Mouse (Mus musculus) liver, embryonic 14.5 days (tissue): ENCODE results near the gene Unc13b. TPM values are rescaled to one million over a fixed set of nuclear protein-coding genes. Genes with fewer than 3 reads are reported as not detected.
A peak's percentile ranks its signal among the peaks of the same experiment; 100 is the strongest.

Source experiments
- ATAC-seq: fragments of 200-750 bp; cut with Nextera tagmentation; 2 replicates; pipeline ENCODE4 v1.8.0; 2017; ENCODE audit warnings: moderate number of reproducible peaks, mild to moderate bottlenecking, moderate library complexity; ENCODE audit not compliant: insufficient read depth
- DNase-seq, 3 experiments: peaks; one replicate each; pipeline ENCODE4 v3.0.0-alpha.2; 2012 to 2013; ENCODE audit warnings: low read depth in 3 of 3, low spot score in 3 of 3
- H3K27ac ChIP-seq: fragments of 300-500 bp; sonication (generic); 2 replicates; pipeline ENCODE4 v1.5.1; 2014; ENCODE audit warnings: moderate library complexity, mild to moderate bottlenecking, control low read depth, inconsistent platforms
- H3K27me3 ChIP-seq: fragments of 300-500 bp; sonication (generic); 2 replicates; pipeline ENCODE4 v1.6.1; 2014; ENCODE audit warnings: mild to moderate bottlenecking, low read length, moderate library complexity; ENCODE audit not compliant: control insufficient read depth, insufficient read depth
- H3K36me3 ChIP-seq: fragments of 300-500 bp; sonication (generic); replicated peaks from 2 replicates; pipeline ENCODE4 v1.6.1; 2014; ENCODE audit warnings: low read depth; ENCODE audit not compliant: control insufficient read depth, insufficient read depth
- H3K4me1 ChIP-seq, 2 experiments: fragments of 200-500 bp in 1 of 2; fragments of 300-500 bp in 1 of 2; sonication (generic) in 1 of 2; replicated peaks; 2 replicates each; pipeline ENCODE4 v1.6.1; 2012 to 2014; ENCODE audit warnings: antibody characterized with exemption in 1 of 2, inconsistent platforms in 1 of 2, low read length in 1 of 2; ENCODE audit not compliant: control insufficient read depth in 2 of 2, insufficient read depth in 2 of 2
- H3K4me2 ChIP-seq: fragments of 300-500 bp; sonication (generic); 2 replicates; pipeline ENCODE4 v1.6.1; 2014; ENCODE audit warnings: low read depth, mild to moderate bottlenecking, control low read depth, moderate library complexity
- H3K4me3 ChIP-seq, 2 experiments: fragments of 200-500 bp in 1 of 2; fragments of 300-500 bp in 1 of 2; sonication (generic) in 1 of 2; 2 replicates each; pipeline ENCODE4 v1.5.1; 2012 to 2014; ENCODE audit warnings: low read depth in 2 of 2, low read length in 2 of 2, mild to moderate bottlenecking in 2 of 2, control low read depth in 1 of 2, inconsistent platforms in 1 of 2, moderate library complexity in 1 of 2; ENCODE audit not compliant: insufficient read depth in 1 of 2
- H3K9ac ChIP-seq: fragments of 300-500 bp; sonication (generic); replicated peaks from 2 replicates; pipeline ENCODE4 v1.6.1; 2014; ENCODE audit warnings: mild to moderate bottlenecking, control low read depth, moderate library complexity
- H3K9me3 ChIP-seq: fragments of 300-500 bp; sonication (generic); 2 replicates; pipeline ENCODE4 v1.6.1; 2016; ENCODE audit warnings: low read length, mixed read lengths; ENCODE audit not compliant: control insufficient read depth
- CTCF ChIP-seq: IDR thresholded peaks from 2 replicates; pipeline ENCODE4 v1.5.1; 2016; ENCODE audit warnings: antibody characterized with exemption, low read depth, control low read depth
- EP300 ChIP-seq: IDR thresholded peaks from 2 replicates; pipeline ENCODE4 v1.6.1; 2016; ENCODE audit warnings: antibody characterized with exemption, low read depth
- WGBS: fragments of 180-500 bp; shearing (Covaris S2); extraction: QIAGEN DNeasy Blood & Tissue Kit; methylation state at CpG from one replicate; pipeline ENCODE4 v1.1.7; 2014; ENCODE audit not compliant: insufficient replicate concordance; 5-methylcytosine and 5-hydroxymethylcytosine counted together
- polyA plus RNA-seq, 2 experiments: library from polyadenylated mRNA; depleted of rRNA in 1 of 2; stranded (reverse) in 1 of 2; unstranded in 1 of 2; fragments of >200 nt; fragmentation: Nextera tagmentation in 1 of 2; extraction: Ambion mirVana in 1 of 2; gene quantifications; 2 replicates each; pipeline versions ENCODE4 v1.2.1 to v1.2.3; 2012 to 2014

Unc13b gene
- polyA plus RNA-seq, 2 experiments = 0.19 to 0.59 TPM

DNA sequence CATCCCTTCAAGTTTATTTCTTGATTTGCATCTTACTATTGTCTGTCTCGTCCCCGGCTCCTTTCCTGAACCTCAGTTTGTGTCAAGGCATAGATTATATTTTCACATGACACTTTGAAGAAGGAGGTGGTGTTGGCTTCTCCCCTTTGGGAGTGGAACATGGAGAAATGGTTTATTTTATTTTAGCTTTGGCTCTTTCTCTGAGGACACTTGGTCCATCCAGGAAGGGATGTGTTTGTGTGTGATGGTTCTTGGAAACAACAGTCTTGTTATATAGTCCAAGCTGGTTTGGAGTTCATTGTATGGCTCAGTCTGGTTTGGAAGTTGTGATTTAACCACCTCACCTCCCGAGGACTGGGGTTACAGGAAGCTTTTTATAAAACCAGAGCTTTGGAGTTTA, 944 bp downstream of the Unc13b start:
- 36% methylated on average over 3 of the region's 3 CpGs for WGBS
- no peaks in the 10 kb centered on the region for H3K36me3 ChIP-seq
- H3K4me3 ChIP-seq = peak overlapping the region; percentile 52 to 58
- TF ChIP-seq EP300 (no peak), CTCF (no peak)
- ATAC-seq (no peak), DNase-seq (no peak)
- H3K4me2 ChIP-seq = peak overlapping the region; percentile 81
- H3K27ac ChIP-seq = no peak overlapping the region
- H3K9ac ChIP-seq = no peak overlapping the region
- H3K4me1 ChIP-seq = peaks cover 0 to 4% of the 10 kb centered on the region in 2 experiments; a peak in 1 of 4 replicates
- H3K27me3 ChIP-seq = peaks cover 34% of the 10 kb centered on the region
- no peaks in the 10 kb centered on the region for H3K9me3 ChIP-seq

DNA sequence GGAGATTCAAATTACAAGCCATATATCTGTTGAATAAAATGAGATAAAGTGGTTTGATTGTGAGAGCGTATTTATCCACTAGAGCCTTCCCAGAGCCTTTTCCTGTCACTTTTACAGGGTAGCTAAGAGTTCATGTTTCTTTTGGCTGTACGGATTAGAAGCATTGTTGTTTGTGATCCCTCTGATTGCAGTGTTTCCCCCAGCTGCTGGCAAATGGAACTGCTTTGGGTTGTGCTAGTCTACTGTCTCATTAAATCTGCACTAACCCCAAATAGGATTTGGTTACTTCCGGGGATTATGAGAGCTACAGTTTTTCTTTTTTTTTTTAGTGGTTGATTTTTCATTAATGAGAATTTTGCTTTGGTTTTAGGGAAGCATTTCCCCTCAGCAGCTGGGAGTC, 1.5 kb downstream of the Unc13b start:
- Histone ChIP-seq H3K36me3 (no peaks in the 10 kb centered on the region), H3K27me3 (peaks cover 34% of the 10 kb centered on the region), H3K9ac (no peak overlapping the region), H3K4me2 (no peak overlapping the region), H3K4me1 (peaks cover 0 to 4% of the 10 kb centered on the region in 2 experiments; a peak in 1 of 4 replicates), H3K4me3 (no peak overlapping the region), H3K27ac (no peak overlapping the region), H3K9me3 (no peaks in the 10 kb centered on the region)
- TF ChIP-seq CTCF = no peak
- no peak for TF ChIP-seq EP300
- no peak for ATAC-seq
- 50% methylated on average over 3 of the region's 3 CpGs for WGBS
- DNase-seq = no peak

DNA sequence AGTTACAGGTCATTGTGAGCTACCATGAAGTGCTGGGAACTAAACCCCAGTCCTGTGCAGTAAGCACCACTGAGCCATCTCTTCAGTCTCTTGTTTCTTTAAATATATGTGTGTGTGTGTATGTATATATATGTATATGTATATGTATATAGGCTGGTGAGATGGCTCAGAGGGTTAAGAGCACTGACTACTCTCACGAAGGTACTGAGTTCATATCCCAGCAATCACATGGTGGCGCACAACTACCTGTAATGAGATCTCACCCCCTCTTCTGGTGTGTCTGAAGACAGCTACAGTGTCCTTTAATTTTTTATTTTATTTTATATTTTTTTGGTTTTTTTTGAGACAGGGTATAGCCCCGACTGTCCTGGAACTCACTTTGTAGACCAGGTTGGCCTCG, 6.7 kb downstream of the Unc13b start:
- Histone ChIP-seq H3K9me3 (no peaks in the 10 kb centered on the region), H3K27ac (no peak overlapping the region), H3K4me2 (no peak overlapping the region), H3K4me1 (no peaks in the 10 kb centered on the region), H3K9ac (no peak overlapping the region), H3K4me3 (no peak overlapping the region), H3K36me3 (no peaks in the 10 kb centered on the region), H3K27me3 (peaks cover 9% of the 10 kb centered on the region)
- no peak for DNase-seq
- WGBS = 85% methylated on average over 4 of the region's 4 CpGs
- no peak for TF ChIP-seq CTCF
- no peak for TF ChIP-seq EP300
- no peak for ATAC-seq

DNA sequence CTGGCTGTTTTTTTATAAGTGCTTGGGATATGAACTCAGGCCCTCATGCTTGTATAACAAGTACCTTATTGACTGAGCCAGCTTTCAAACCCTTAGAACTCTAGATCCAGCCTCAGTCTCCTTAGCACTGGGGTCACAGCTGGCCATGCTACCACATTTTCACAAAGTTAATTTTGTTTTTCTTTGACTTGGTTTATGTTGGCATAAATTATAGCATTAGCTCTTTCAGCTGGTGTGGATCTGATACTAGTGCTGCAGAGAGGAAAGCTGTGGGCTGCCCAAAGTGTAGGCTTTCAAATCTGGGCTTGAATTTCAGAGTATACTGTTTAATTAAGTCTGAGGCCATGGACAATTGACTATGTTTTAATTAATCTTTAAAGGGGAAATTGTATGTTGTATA, 16.2 kb downstream of the Unc13b start:
- Histone ChIP-seq H3K27me3 (no peaks in the 10 kb centered on the region), H3K36me3 (no peaks in the 10 kb centered on the region), H3K9ac (no peak overlapping the region), H3K27ac (no peak overlapping the region), H3K9me3 (no peaks in the 10 kb centered on the region), H3K4me1 (no peaks in the 10 kb centered on the region), H3K4me2 (no peak overlapping the region), H3K4me3 (no peak overlapping the region)
- ATAC-seq (no peak), DNase-seq (no peak)
- no peak for TF ChIP-seq CTCF
- no peak for TF ChIP-seq EP300

DNA sequence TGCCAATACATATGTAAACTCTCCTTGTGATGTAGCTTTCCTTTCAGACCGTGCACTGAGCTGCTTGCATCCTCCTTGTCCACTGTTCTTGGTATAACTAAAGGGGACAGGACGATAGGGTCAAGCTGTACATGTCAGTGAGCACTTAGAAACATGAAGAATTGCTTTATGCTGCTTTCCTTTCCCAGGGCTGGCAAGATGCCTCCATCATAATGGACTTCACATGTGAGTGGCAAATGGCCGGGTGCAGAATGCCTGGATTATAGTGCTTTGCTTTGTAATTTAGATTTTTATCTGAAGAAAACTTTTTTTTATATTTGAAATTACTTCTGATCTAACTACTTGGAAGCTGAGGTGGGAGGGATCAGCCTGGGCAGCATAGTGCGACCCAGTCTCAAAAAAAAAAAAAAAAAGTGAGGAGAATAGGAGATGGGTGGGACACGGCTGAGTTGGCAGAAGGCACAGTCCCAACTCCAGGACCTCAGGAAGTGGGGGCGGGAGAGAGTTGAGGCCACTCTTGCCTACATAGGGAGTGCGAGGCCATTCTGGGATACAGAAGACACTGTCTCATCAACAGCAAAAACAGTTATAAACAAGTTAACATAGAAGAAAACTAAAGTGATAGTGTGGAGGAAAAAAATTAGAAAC, 19.4 kb downstream of the Unc13b start:
- H3K4me2 ChIP-seq = no peak overlapping the region
- no peaks in the 10 kb centered on the region for H3K4me1 ChIP-seq
- DNase-seq (no peak), ATAC-seq (no peak)
- no peak for TF ChIP-seq CTCF
- no peak for TF ChIP-seq EP300
- no peak overlapping the region for H3K4me3 ChIP-seq
- H3K36me3 ChIP-seq = no peaks in the 10 kb centered on the region
- H3K27ac ChIP-seq = no peak overlapping the region
- WGBS = 44% methylated on average over 7 of the region's 7 CpGs
- H3K27me3 ChIP-seq = no peaks in the 10 kb centered on the region
- H3K9ac ChIP-seq = no peak overlapping the region
- no peaks in the 10 kb centered on the region for H3K9me3 ChIP-seq
